Mouse (Mus musculus) granulocyte monocyte progenitor cell, adult 5-6 weeks (primary cell): ENCODE data around the gene Grid2. TPM values are rescaled to one million over a fixed set of nuclear protein-coding genes. Genes with fewer than 3 reads are reported as not detected.

Experiments
- ATAC-seq: replicated peaks from 2 replicates; pipeline ENCODE4 v1.8.0; 2016; ENCODE audit warnings: mild to moderate bottlenecking, moderate TSS enrichment, inconsistent platforms; ENCODE audit not compliant: poor library complexity, severe bottlenecking
- total RNA-seq, 2 experiments: library from RNA; stranded (forward) in 1 of 2; stranded (reverse) in 1 of 2; fragments of 200-712, 200-1000 nt in 1 of 2; fragments of >200 nt in 1 of 2; fragmentation: Nextera tagmentation in 1 of 2; gene quantifications; 2 replicates each; pipeline ENCODE4 v1.2.3; 2014 to 2017

Gene Grid2
- total RNA-seq, 2 experiments from 2014 or later, result not detected

GRCm38 (mm10) chr6:64688181-64688944, 1432.7 kb downstream of the Grid2 start:
- no peak for ATAC-seq

GRCm38 (mm10) chr6:64694688-64695087, 1439.0 kb downstream of the Grid2 start:
- ATAC-seq, result no peak

GRCm38 (mm10) chr6:64703659-64704058, 1448.0 kb downstream of the Grid2 start:
- ATAC-seq, result no peak

- peak; percentile 83 for ATAC-seq
Measured at GRCm38 (mm10) chr6:64727751-64728403, 1472.2 kb downstream of the Grid2 start.

- peak; percentile 15; the same call in 1 of the 2 replicates for ATAC-seq
Measured at GRCm38 (mm10) chr6:64728499-64729198, 1473.0 kb downstream of the Grid2 start, which contains the start of gene Atoh1. TSS of gene Atoh1 (plus strand) at chr6:64729125.

GRCm38 (mm10) chr6:64729231-64730011, 1473.7 kb downstream of the Grid2 start:
- peak; percentile 30 for ATAC-seq

- no peak; the same call in 1 of the 2 replicates for ATAC-seq
Measured at GRCm38 (mm10) chr6:64730030-64730429, 1474.4 kb downstream of the Grid2 start.

GRCm38 (mm10) chr6:64730506-64731020, 1474.9 kb downstream of the Grid2 start:
- ATAC-seq, result no peak

- no peak for ATAC-seq
Measured at GRCm38 (mm10) chr6:64731126-64731525, 1475.5 kb downstream of the Grid2 start.

- ATAC-seq, result no peak
Measured at GRCm38 (mm10) chr6:64731621-64732320, 1476.1 kb downstream of the Grid2 start.

GRCm38 (mm10) chr6:64733311-64733710, 1477.6 kb downstream of the Grid2 start:
- ATAC-seq, result no peak

GRCm38 (mm10) chr6:64734441-64735320, 1479.0 kb downstream of the Grid2 start:
- peak; percentile 34 for ATAC-seq

- ATAC-seq, result no peak
Measured at GRCm38 (mm10) chr6:64736317-64736716, 1480.6 kb downstream of the Grid2 start.

GRCm38 (mm10) chr6:64742915-64743489, 1487.3 kb downstream of the Grid2 start:
- ATAC-seq, result no peak
